Mouse (Mus musculus) urinary bladder, postnatal 10 days (tissue): Measurements from ENCODE around the gene Hsd17b3.

Experiments
- DNase-seq: peaks from one replicate; pipeline ENCODE4 v3.0.0; 2022; ENCODE audit warnings: low spot score

The Hsd17b3 gene

GRCm38 (mm10) chr13:64089130-64089529 is at the start of gene Hsd17b3:
Gene Hsd17b3 (minus strand): TSS chr13:64089230.
- DNase-seq = no peak

GRCm38 (mm10) chr13:64129616-64130375 is 40.8 kb upstream of the Hsd17b3 start:
- no peak for DNase-seq

- peak; percentile 22 for DNase-seq
Observed at GRCm38 (mm10) chr13:64128858-64129615, 40.0 kb upstream of the Hsd17b3 start, which contains the start of gene Slc35d2. Gene Slc35d2 (minus strand): TSS chr13:64129368.

- DNase-seq = no peak
Observed at GRCm38 (mm10) chr13:64126316-64126715, 37.3 kb upstream of the Hsd17b3 start.

GRCm38 (mm10) chr13:64124886-64125285 is 35.9 kb upstream of the Hsd17b3 start:
- no peak for DNase-seq

- no peak for DNase-seq
Observed at GRCm38 (mm10) chr13:64123491-64124188, 34.6 kb upstream of the Hsd17b3 start.

GRCm38 (mm10) chr13:64120760-64121159 is 31.7 kb upstream of the Hsd17b3 start:
- no peak for DNase-seq

GRCm38 (mm10) chr13:64117442-64117841 is 28.4 kb upstream of the Hsd17b3 start:
- DNase-seq = no peak

- no peak for DNase-seq
Observed at GRCm38 (mm10) chr13:64110421-64110820, 21.4 kb upstream of the Hsd17b3 start.

GRCm38 (mm10) chr13:64108381-64108850 is 19.4 kb upstream of the Hsd17b3 start:
- DNase-seq = no peak

GRCm38 (mm10) chr13:64107535-64107934 is 18.5 kb upstream of the Hsd17b3 start:
- no peak for DNase-seq

- no peak for DNase-seq
Observed at GRCm38 (mm10) chr13:64107105-64107504, 18.1 kb upstream of the Hsd17b3 start.

- no peak for DNase-seq
Observed at GRCm38 (mm10) chr13:64105690-64106089, 16.7 kb upstream of the Hsd17b3 start.

- DNase-seq = no peak
Observed at GRCm38 (mm10) chr13:64100186-64100585, 11.2 kb upstream of the Hsd17b3 start.

- DNase-seq = no peak
Observed at GRCm38 (mm10) chr13:64098992-64099391, 10.0 kb upstream of the Hsd17b3 start.

GRCm38 (mm10) chr13:64093341-64093740 is 4.3 kb upstream of the Hsd17b3 start:
- no peak for DNase-seq

- no peak for DNase-seq
Observed at GRCm38 (mm10) chr13:64092752-64093151, 3.7 kb upstream of the Hsd17b3 start.

- DNase-seq = no peak
Observed at GRCm38 (mm10) chr13:64092141-64092540, 3.1 kb upstream of the Hsd17b3 start.

GRCm38 (mm10) chr13:64091006-64091405 is 2.0 kb upstream of the Hsd17b3 start:
- no peak for DNase-seq

GRCm38 (mm10) chr13:64090278-64090677 is 1.2 kb upstream of the Hsd17b3 start:
- no peak for DNase-seq

- no peak for DNase-seq
Observed at GRCm38 (mm10) chr13:64088057-64088456, 973 bp downstream of the Hsd17b3 start.

- no peak for DNase-seq
Observed at GRCm38 (mm10) chr13:64086036-64086435, 3.0 kb downstream of the Hsd17b3 start.
